Mouse (Mus musculus) hindbrain, postnatal 0 days (tissue): ENCODE data around the gene Gramd1c. TPM values are rescaled to one million over a fixed set of nuclear protein-coding genes. Genes with fewer than 3 reads are reported as not detected.
A peak's percentile ranks its signal among the peaks of the same experiment; 100 is the strongest.

Experiments used
- ATAC-seq: fragments of 200-750 bp; cut with Nextera tagmentation; 2 replicates; pipeline ENCODE4 v1.8.0; 2017; ENCODE audit warnings: mild to moderate bottlenecking, moderate TSS enrichment, moderate library complexity
- DNase-seq: peaks from one replicate; pipeline ENCODE4 v3.0.0-alpha.2; 2015; ENCODE audit warnings: low spot score
- H3K27ac ChIP-seq: fragments of 300-500 bp; sonication (generic); 2 replicates; pipeline ENCODE4 v1.5.1; 2014; ENCODE audit warnings: mild to moderate bottlenecking
- H3K27me3 ChIP-seq: fragments of 300-500 bp; sonication (generic); 2 replicates; pipeline ENCODE4 v1.6.1; 2014; ENCODE audit warnings: low read length, mixed read lengths; ENCODE audit not compliant: insufficient read depth
- H3K36me3 ChIP-seq: fragments of 300-500 bp; sonication (generic); 2 replicates; pipeline ENCODE4 v1.6.1; 2014; ENCODE audit warnings: low read length, mixed read lengths; ENCODE audit not compliant: insufficient read depth
- H3K4me1 ChIP-seq: fragments of 300-500 bp; sonication (generic); 2 replicates; pipeline ENCODE4 v1.6.1; 2014; ENCODE audit warnings: antibody characterized with exemption, low read length, mixed read lengths; ENCODE audit not compliant: insufficient read depth
- H3K4me2 ChIP-seq: fragments of 300-500 bp; sonication (generic); 2 replicates; pipeline ENCODE4 v1.6.1; 2014; ENCODE audit warnings: low read depth, mild to moderate bottlenecking, low read length, moderate library complexity, mixed read lengths
- H3K4me3 ChIP-seq: fragments of 300-500 bp; sonication (generic); 2 replicates; pipeline ENCODE4 v1.5.1; 2014; ENCODE audit warnings: low read length
- H3K9ac ChIP-seq: fragments of 300-500 bp; sonication (generic); replicated peaks from 2 replicates; pipeline ENCODE4 v1.6.1; 2014; ENCODE audit warnings: mild to moderate bottlenecking, low read length, moderate library complexity, mixed read lengths
- H3K9me3 ChIP-seq: fragments of 300-500 bp; sonication (generic); 2 replicates; pipeline ENCODE4 v1.6.1; 2016; ENCODE audit warnings: low read length, mixed read lengths
- CTCF ChIP-seq: IDR thresholded peaks from 2 replicates; pipeline ENCODE4 v1.5.1; 2016; ENCODE audit warnings: antibody characterized with exemption, control low read depth, low read depth
- WGBS: fragments of 180-500 bp; shearing (Covaris S2); extraction: QIAGEN DNeasy Blood & Tissue Kit; methylation state at CpG from one replicate; pipeline ENCODE4 v1.1.7; 2014; 5-methylcytosine and 5-hydroxymethylcytosine counted together
- polyA plus RNA-seq: library from polyadenylated mRNA; unstranded; fragments of >200 nt; fragmentation: Nextera tagmentation; extraction: Ambion mirVana; gene quantifications from 2 replicates; pipeline ENCODE4 v1.2.1, GENCODE M21; 2015
- total RNA-seq: library from RNA; depleted of rRNA; stranded (reverse); fragments of >200 nt; gene quantifications from 2 replicates; pipeline ENCODE4 v1.2.3, GENCODE M21; 2014

Gene Gramd1c
- total and polyA plus RNA-seq, 2 experiments from 2014 or later = 0.63 to 2.6 TPM

DNA sequence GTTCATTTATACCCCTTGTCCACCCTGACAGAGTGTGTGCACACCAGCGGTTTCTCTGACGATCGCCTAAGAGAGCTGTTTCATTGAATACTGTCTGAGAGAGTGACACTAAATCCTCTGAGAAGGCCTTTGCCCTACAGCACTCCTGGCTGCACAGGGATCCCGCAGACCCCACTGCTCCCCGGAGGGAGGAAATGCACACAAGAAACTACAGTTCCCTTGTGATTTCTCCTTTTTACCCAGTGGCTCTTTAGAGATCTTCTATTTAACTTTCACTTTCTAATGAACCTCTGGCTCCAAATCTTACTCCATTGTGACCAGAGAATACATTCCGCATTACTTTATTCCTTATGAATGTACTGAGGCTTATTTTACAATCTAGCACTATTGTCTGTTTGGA is 36.9 kb downstream of the Gramd1c start:
- no peak for ATAC-seq
- WGBS = 76% methylated on average over 6 of the region's 6 CpGs

DNA sequence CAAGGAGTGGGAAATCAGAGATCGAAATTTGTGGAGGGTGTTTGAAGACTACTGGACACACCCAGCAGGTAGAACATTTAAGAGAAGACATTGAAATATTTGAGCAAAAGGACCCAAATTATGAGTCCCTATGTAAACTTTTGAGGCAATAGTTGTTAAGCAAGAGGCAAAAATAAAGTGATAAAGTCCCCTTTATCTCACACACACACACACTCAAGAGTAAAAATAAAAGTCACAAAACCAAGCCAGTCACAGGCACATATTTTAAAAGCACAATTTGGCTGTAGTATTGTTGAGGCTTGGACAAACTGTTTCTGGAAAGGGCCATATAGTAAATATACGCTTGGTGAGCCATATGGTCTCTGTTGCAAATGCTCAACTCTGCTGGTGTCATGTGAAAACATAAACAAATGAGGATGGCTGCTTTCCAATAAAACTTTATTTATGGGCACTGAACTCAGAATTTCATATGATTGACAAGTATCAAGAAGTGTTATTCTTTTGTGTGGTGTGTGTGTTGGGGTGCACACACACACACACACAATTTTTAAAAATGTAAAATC is 44.1 kb downstream of the Gramd1c start:
- H3K27ac ChIP-seq = no peak overlapping the region
- H3K4me2 ChIP-seq = no peak overlapping the region
- no peak for TF ChIP-seq CTCF
- no peak overlapping the region for H3K4me3 ChIP-seq
- DNase-seq = no peak
- no peak for ATAC-seq
- no peaks in the 10 kb centered on the region for H3K4me1 ChIP-seq
- no peaks in the 10 kb centered on the region for H3K36me3 ChIP-seq
- H3K9me3 ChIP-seq = no peaks in the 10 kb centered on the region
- H3K27me3 ChIP-seq = no peaks in the 10 kb centered on the region
- WGBS = 70% methylated on average over 2 of the region's 2 CpGs
- H3K9ac ChIP-seq = no peak overlapping the region

More for the DNA sequence above, 36.9 kb downstream of the Gramd1c start:
- Histone ChIP-seq H3K36me3 (no peaks in the 10 kb centered on the region), H3K4me1 (no peaks in the 10 kb centered on the region), H3K9ac (no peak overlapping the region), H3K27me3 (no peaks in the 10 kb centered on the region), H3K9me3 (no peaks in the 10 kb centered on the region), H3K27ac (no peak overlapping the region), H3K4me3 (no peak overlapping the region), H3K4me2 (no peak overlapping the region)
- TF ChIP-seq CTCF = no peak
- DNase-seq = no peak

GRCm38 (mm10) chr16:44018372-44018771 is 44.8 kb downstream of the Gramd1c start:
- WGBS = 58% methylated on average over 7 of the region's 7 CpGs
- no peak overlapping the region for H3K4me3 ChIP-seq
- H3K36me3 ChIP-seq = no peaks in the 10 kb centered on the region
- H3K27ac ChIP-seq = no peak overlapping the region
- H3K4me2 ChIP-seq = no peak overlapping the region
- ATAC-seq (no peak), DNase-seq (no peak)
- no peaks in the 10 kb centered on the region for H3K27me3 ChIP-seq
- no peaks in the 10 kb centered on the region for H3K9me3 ChIP-seq
- H3K9ac ChIP-seq = no peak overlapping the region
- no peaks in the 10 kb centered on the region for H3K4me1 ChIP-seq
- TF ChIP-seq CTCF = no peak

GRCm38 (mm10) chr16:44017707-44018106 is 45.4 kb downstream of the Gramd1c start:
- Histone ChIP-seq H3K9ac (no peak overlapping the region), H3K4me3 (no peak overlapping the region), H3K27me3 (no peaks in the 10 kb centered on the region), H3K9me3 (no peaks in the 10 kb centered on the region), H3K4me1 (no peaks in the 10 kb centered on the region), H3K27ac (no peak overlapping the region), H3K36me3 (no peaks in the 10 kb centered on the region), H3K4me2 (no peak overlapping the region)
- 88% methylated on average over 4 of the region's 4 CpGs for whole genome bisulfite sequencing
- DNase-seq (no peak), ATAC-seq (no peak)
- TF ChIP-seq CTCF = no peak

GRCm38 (mm10) chr16:44016164-44016563 is 47.0 kb downstream of the Gramd1c start:
- 25% methylated on average over 11 of the region's 11 CpGs for WGBS
- H3K27ac ChIP-seq = no peak overlapping the region
- no peaks in the 10 kb centered on the region for H3K27me3 ChIP-seq
- H3K4me1 ChIP-seq = no peaks in the 10 kb centered on the region
- H3K4me2 ChIP-seq = peak overlapping the region; percentile 17; the same call in 1 of the 2 replicates
- ATAC-seq (no peak), DNase-seq (no peak)
- no peaks in the 10 kb centered on the region for H3K9me3 ChIP-seq
- H3K9ac ChIP-seq = no peak overlapping the region
- TF ChIP-seq CTCF = no peak
- H3K4me3 ChIP-seq = no peak overlapping the region
- H3K36me3 ChIP-seq = no peaks in the 10 kb centered on the region

DNA sequence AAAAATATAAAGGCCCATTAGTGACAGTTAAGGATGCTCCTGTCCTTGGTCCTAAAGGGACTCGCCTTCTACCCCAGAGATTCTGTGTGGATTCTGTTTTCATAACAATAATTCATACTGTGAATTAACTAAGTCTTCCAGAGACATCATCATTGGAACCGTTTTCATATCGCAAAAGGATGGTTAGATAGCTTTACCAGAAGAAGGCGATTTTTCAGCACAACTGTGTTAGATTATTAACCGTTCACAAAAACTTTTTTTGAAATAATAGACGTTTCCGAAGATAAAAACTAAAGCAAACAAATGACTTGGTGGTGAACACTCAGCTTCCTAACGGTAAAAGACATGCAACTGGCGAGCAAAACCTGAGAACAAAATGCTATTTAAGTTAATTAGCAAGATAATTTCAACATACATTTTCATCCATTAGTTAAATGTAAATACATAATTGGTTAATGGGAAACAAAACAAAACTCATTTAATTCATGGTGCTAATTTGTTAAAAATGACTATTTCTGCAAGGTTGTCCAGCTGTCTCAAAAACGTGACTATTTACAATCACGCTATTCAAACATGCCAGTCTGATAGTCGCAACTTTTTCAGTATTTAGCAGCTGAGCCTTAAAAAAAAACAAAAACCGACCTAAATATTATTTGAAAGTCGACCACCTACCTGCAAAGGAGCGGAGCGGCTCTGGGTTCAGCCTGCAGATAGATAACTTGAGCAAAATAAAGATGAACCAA is 47.6 kb downstream of the Gramd1c start:
- Histone ChIP-seq H3K27me3 (no peaks in the 10 kb centered on the region), H3K4me1 (no peaks in the 10 kb centered on the region), H3K9ac (no peak overlapping the region), H3K36me3 (no peaks in the 10 kb centered on the region), H3K4me2 (no peak overlapping the region), H3K9me3 (no peaks in the 10 kb centered on the region), H3K27ac (no peak overlapping the region), H3K4me3 (no peak overlapping the region)
- ATAC-seq = no peak
- WGBS = 74% methylated on average over 16 of the region's 16 CpGs
- TF ChIP-seq CTCF = no peak
- DNase-seq = no peak

DNA sequence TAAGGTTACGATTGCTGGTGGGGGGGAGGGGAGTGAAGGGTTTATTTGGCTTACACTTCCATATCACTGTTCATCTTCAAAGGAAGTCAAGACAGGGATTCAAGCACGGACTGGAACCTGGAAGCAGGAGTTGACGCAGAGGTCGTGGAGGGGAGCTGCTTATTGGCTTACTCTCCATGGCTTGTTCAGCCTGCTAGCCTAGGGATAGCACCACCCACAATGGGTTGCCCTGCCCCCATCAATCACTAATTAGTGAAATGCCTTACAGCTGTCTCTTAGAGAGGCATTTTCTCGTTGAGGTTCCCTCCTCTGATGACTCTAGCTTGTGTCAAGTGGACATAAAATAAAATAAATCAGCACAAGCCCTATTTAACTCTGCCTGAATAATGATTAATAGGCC is 52.1 kb downstream of the Gramd1c start:
- no peak overlapping the region for H3K9ac ChIP-seq
- H3K9me3 ChIP-seq = no peaks in the 10 kb centered on the region
- no peak for DNase-seq
- H3K27ac ChIP-seq = no peak overlapping the region
- no peak overlapping the region for H3K4me2 ChIP-seq
- no peaks in the 10 kb centered on the region for H3K4me1 ChIP-seq
- H3K27me3 ChIP-seq = no peaks in the 10 kb centered on the region
- no peak for TF ChIP-seq CTCF
- H3K36me3 ChIP-seq = no peaks in the 10 kb centered on the region
- WGBS = 70% methylated on average over 5 of the region's 5 CpGs
- no peak for ATAC-seq
- H3K4me3 ChIP-seq = no peak overlapping the region
